Mouse (Mus musculus) gastrocnemius, postnatal 25 days (tissue): ENCODE results near the gene Cobl. TPM values are rescaled to one million over a fixed set of nuclear protein-coding genes. Genes with fewer than 3 reads are reported as not detected.

ENCODE experiments used
- DNase-seq: peaks from one replicate; pipeline ENCODE4 v3.0.0; 2022
- total RNA-seq, 2 experiments: library from RNA; stranded (reverse); gene quantifications; 1 replicate in 1 of 2; 2 replicates in 1 of 2; pipeline ENCODE4 v1.2.3; 2021

The Cobl gene
- total RNA-seq, 2 experiments from 2014 or later: 86.7 to 90.6 TPM

DNA sequence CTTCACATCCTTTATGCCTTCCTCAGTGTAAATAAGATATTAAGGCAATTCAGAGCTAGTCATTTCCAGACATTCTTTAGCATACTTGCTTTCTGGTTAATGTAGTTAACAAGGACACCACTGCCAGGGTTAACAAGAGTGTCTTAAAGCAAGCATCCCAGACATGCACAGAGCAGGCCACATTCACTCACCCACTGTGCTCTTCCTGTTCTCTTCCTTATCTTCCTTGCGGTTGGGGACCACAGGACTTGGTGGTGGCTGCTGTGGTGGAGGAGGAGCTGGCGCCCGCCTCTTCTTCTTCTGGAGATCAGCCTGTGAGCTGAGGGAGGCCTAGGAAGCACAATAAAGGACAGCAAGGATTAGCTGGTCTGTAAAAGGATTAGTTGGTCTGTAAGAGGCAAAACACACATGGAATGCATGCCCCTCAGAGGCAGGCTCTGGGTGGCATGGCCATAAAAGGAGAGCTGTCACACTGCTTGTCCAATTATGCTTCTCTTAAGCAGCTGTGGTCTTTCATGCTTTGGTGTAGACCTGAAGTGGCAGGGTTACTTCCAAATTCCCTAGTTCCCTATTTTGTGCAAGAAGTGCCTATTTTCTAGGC is 155.2 kb downstream of the Cobl start:
- no peak for DNase-seq

DNA sequence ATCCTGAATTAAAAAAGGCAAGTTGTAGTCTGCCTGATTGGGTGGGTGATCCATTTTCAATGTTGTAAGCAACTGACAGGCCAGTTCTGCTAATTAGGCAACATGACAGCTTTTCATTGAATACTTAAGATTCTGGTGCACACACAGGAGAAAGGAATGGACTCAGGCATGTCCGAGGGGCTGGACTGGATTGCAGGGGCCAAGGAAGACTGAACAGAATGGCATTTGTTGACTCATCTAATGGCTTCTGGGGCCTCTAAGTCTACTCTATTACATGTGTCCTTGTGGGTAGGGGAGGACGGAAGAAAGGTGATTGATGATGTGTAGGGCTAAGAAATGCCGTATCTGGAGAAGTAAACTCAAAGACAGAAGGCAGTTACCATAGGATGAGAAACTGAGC is 159.9 kb downstream of the Cobl start:
- no peak for DNase-seq

DNA sequence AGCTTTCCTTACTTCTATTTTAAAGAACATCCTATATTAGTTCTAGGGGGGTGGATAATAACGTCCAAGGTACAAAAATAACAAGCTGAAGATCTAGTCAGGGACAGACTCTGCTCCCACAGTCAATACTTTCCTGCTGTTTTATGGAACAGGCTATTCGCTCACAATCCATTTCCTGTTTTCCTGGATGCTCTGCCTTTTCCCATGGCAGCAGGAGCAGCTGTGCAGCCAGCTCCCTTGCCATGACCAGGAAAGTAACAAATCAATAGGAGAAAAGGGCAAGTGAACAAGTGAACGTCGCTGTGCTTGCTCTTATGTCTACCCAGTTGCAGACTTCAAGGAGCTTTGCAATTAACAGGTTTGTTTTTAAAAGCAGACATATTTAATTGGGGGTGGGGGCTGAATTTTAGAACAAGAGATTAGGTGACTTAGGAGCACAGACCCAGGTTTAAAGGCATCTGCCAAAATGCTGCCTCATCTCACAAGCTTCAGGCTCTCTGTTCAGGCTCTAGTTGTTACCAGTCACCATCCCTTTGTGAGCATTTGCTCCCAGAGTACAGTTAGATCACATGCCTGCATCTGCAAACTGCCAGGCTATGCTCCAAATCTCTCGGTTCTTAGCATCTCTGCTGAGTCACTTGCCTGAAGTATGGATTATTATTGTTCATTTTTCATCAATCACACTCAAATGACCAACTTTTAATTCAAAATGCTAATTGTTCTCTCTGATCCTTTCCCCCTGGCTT is 164.9 kb downstream of the Cobl start:
- no peak for DNase-seq

DNA sequence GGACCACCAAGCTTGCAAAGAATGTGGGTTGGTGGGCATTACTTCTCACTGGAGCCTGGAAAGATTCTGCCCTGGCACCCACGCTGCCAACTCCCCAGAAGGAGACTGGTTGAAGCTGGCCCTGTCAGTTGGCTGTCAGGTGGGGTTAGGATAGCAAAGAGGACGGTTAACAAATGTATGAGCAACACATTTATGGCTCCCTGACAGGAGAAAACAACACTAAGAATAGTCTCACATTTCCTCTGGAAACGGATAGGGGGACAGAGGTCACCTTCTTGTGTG is 173.2 kb downstream of the Cobl start:
- DNase-seq: no peak

DNA sequence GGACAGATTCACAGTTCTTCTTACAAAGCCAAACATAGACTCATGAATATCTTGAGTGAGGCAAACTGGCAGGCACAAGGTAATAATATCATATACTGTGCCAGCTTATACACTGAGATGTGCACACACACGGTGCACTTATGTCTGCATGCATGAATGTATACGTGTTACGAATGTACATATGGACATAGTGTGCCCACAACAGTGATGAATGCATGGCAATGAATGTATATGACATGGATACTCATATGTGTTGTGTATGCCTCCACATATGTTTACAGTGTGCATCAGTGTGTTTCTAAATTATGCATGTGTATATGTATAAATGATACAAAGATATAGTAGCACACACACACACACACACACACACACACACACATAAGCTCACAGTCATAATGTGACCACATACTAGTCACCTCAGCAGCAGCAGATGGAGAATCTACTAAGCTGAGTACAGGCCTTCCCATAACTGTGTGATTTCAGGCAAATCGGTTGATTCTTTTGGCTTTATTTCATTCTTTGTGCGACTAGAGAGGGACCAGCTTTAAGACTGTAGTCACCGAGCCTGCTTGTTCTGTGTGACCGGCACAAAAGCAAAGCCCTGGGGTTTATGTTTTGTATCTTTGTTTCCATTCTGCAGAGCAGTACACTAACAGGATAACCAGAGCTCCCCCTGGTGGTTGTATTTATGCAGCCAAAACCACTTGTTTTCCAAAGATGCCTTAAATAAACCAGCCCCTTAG is 173.7 kb downstream of the Cobl start:
- DNase-seq: peak; percentile 10

DNA sequence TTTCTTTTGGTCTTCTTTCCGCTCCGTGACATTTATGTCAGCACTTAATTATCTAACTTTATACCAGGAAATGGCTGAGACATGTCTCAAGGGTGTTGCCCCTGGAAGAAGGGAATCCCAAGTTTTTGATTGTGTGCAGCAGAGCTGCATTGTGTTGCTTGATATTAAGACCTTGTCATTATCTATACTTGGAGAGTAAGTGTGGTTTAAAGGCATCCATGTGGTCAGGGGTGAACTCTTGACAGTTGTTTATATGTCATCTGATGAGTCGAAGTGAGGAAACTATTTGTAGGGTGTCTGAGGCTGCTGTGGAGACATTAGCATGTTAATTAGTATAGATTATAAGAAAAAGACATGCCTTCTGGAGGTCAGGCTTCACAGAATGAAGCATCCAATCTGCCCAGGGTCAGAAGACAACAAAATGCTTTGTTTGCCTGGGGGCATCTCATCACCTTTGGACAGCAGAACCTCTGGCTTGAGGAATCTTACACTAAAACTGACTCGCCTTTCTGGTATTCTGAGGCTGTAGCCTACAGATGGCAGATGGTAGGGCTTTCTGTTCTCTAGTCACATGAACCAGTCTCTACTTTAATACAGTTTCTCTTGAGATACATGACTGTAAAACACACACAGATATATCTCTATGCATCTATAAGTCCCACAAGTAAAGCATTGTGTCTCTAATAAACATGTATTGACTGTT is 179.3 kb downstream of the Cobl start:
- no peak for DNase-seq

DNA sequence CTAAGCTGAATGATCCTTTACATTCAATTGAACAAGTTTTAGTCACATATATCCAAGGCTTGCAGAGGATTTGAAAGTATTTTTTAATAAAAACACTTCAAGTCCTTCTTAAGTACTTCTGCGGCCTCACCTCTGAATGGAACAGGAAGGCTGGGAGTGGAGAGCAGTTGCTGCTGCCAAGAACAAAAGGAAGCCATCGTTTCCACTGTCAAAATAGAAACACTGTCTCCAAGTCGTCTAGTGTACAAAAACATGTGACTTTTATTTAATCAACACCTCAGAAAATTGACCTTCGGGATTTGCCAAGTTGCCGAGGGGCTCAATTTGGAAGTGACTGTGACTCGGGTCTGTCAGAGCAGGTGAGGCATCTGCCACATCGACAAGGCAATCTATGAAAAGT is 184.0 kb downstream of the Cobl start:
- no peak for DNase-seq

DNA sequence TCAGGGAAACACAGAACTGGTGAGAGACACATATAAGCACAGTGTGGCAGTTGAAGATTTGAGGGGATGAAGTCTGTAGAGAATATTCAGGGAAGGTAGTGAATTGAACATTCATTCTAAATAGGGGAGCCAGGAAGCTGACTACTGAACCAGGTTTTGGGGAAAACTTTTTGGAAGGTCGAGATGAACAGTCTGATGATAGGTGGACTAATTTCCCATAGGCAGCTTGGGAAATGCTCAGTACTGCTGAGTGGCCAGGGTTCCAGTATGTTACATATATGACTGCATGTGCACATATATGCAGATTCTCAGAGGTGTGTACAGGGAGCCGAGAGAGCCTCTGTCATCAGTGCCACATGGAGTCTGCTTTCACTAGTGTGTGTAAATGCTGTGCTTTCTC is 190.5 kb downstream of the Cobl start:
- no peak for DNase-seq

DNA sequence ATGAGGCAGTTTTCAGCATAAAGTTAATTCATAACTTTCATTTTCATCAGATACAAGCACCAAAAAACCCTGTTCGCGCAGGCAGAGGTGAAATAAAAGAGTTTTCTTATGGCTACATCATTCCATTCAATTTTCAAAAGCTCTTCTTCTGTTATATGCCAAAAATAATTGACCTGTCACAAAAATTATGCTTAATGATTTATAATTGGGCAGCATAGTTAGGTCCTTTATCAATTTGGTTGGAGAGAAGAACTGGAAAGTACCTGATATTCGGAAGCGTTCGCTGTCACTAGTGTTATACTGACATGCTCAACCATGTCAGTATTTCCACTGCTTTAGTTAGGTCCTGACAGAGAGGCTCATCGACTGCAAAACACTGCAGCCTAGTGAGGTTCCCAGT is 191.0 kb downstream of the Cobl start:
- DNase-seq: no peak

DNA sequence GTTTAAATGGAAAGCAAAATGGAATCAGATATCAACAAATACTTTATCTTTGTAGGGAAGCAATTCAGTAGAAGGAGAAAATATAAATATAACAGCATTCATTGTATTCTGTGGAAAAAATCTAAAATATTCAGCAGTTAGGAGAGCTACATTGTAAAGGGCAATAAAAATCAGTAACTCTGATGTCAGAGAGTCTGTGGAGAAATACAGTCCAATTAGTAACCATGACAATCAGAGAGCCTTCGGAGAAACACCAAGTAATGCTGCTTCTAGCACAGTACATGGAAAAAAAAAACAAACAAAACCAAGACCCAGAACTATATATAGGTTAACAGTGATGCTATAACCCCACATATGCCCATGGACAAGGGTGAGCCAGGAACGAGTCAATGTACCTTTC is 206.3 kb downstream of the Cobl start:
- DNase-seq: no peak

DNA sequence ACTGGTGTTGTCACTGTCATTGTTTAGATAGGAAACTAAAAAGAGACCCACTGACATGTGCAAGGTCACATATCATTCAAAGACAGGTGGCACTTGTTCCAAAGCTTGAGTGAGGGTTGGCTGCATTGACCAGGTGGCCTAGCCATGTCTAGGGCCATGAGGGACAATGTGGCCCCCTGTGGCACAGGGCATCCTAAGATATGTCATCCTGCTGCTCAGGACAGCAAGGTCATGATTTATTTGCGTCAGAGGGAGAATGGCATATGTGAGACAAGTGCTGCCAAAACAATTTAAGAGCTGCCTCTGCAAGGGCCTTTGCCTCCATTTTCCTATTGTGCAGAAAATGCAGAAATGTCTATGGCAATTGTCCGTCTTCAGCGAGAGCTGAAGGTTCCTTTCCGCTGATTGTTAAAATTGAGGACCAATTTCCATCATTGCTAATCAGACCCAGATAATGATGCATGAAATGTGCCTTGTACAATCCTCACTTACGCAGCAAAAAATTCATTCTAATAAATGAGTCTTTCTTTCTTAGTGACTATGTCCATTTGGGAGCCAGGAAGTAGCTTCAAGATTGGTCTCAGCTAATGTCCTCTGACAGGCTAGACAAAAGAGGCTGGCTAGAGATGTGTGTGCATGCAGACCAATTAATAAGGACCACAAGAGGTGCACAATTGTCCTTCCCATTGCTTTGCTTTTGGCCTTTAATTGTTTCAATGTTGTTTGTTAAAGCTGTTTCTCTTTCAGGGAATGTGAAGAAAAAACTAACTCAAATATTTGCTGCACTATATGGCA is 207.2 kb downstream of the Cobl start:
- DNase-seq: no peak

DNA sequence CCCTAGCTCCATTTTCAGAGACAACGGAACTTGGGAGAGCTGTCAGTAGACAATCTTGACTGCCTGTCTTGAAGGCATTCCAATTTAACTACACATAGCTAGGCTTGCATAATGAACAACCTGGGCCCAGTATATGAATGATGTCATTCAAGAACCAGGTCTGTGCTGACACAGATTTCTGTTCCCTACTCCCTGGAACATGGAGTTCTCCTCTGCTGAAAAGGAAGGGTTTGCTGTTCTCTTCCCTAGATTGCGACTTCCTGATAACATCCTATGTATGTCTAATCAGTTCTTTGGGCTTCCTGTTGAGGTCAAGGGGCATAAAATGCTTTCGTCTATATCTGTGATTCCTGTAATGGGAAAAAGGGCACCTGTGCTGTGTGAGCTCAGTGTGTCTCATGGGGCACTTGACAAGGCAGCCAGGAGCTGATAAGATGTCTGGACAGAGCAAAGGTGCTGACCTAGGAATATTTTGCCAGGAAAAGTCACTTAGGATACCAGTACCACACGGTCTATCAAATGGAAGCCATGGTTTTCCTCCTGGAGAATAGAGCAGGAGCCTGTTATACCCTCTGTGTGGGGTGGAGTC is 219.3 kb downstream of the Cobl start:
- no peak for DNase-seq

DNA sequence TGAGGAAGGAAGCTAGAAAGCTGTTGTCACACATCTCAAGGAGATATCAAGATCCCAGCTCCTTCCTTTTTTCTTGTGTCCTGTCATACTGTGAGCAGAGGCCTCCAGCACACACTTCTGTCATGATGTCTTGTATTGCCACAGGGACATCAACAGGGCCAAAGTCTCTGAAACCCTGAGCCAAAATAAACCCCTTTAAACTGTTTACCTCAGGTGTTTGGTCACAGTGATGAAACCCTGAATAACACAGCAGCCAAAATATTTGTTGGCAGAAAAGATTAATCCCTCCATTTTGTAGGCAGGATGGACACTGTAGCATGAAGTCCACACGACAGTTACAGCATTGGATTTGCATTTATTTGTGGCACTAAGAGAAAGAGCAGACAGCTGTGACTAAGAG is 228.4 kb downstream of the Cobl start:
- DNase-seq: no peak

DNA sequence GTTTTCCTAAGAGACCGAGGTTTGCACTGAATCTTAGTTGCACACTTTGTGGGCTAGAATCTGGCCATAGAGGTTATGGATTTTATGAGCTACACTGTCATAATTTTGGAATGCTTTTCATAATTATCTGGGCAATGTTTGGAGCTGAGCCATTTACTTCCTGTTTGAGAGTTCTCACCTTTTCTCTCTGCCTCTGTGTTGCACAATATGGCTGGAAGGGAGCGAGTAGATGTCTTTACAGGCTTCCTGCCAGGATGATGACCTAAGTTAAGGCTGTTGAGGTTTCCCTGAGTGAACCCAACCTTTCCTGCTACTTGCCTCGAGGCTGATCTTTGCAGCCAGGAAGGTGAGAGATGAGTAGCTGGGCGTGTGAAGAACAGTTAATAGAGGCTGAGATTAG is 229.9 kb downstream of the Cobl start:
- no peak for DNase-seq

DNA sequence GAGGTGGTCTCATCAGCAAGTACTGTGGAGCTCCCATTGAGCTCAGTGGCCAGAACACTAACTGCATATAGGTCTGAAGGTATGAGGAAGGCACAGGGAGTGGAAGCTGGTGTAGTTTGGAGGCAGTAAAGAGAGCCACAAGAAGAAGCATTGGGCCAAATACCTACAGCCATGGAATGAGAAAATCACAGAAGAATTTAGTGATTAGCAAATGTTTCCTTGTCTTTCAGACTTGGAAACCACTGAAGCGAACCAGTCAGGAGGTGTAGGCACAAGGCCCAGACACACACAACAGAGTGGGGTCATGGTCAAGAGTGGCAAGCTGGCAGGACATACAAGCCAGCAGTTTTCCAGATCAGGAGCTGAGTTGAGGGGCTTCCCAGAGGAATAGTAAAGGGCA is 230.6 kb downstream of the Cobl start:
- no peak for DNase-seq

DNA sequence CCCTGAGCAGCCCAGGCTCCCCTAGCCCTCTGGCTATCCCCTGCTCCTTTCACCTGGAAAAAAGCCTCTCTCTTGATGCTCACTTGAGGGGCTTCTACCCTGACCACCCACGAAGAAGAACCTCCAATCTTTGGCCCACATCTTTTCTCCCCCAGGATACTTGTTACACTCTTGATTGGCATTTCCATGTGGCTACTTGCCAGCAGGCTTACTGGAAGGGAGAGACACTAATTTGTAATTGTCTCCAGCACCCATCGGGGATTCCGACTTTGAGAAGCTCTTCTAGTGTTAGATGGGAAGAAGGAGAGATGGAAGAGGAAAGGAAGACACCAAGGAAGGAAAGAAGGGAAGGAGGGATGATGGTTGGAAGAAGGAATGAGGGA is 232.0 kb downstream of the Cobl start:
- no peak for DNase-seq

DNA sequence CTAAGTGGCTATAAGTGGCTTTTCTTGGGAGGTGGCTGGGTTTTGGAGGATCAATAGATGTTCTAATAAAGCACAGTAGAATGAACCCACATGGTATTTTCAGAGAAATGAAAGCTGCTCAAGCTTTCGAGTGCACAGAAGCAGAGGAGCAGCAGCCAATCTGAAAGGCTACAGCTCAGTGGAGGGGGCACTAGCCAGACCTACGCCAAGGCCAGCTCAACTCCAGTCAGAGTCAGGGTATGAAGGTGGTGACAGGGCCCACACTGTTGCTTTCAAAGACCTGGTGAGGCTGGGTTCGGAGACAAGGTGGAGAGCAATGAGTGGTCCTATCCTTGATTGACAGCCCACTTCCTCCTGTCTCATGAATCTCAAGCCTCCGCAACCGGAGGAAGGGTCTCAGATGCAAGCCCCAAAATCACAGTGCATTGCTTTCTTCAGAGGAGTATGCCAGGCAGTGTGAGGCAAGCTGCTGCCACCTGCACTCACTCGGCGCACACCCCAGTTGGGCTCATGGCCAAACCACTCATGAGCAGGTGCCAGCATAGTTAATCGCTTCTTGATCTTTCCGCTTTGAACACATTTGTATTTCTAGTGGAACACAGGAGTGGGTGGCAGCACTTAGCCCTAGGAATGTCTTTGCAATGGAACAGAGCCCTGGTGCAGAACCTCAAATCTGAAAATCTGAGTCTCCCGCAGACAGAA is 232.6 kb downstream of the Cobl start:
- no peak for DNase-seq

DNA sequence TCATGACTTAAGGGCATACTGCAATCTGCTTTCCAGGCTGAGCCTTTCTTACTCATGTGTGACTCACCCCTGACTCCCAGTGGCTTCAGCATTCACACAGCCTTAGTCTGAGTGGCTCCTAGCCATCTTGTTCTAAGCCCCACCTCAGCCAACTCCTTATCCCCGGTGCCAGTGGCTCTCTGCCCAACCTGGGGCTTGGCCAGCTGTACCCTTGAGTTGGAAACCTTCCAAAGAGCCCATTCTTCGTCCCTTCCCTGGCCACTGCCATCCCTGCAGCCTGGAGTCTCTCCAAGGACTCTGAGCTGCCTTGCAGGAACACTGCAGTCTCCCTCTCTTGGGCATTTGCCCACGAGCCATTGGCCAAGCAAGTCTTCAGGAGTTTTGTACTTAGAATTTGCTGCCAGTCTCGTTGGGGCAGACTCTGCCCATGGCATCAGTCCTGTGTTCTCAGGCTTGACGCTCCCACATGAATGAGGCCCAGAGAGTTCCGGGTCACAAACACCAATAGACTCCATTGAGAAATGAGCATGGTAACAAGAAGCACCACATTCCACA is 233.2 kb downstream of the Cobl start:
- DNase-seq: peak; percentile 22

DNA sequence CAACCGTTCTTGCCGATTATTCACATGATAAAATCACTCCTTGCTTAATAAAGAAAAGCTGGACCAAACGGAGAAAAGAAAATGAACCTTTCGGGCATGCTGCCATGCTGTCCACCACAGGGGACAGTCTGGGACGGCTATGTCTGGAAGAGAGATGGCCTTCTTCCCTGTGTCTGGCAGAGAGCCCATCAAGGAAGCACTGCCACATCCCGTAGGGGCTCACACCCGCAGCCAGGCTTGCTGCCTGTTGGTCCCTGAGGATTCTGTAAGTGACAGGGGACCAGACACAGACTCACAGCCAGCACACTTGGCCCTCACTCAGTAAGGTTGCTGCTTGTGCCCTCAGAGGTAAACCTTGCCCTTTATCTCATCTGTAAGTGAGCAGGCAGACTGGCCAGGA is 235.3 kb downstream of the Cobl start:
- no peak for DNase-seq

DNA sequence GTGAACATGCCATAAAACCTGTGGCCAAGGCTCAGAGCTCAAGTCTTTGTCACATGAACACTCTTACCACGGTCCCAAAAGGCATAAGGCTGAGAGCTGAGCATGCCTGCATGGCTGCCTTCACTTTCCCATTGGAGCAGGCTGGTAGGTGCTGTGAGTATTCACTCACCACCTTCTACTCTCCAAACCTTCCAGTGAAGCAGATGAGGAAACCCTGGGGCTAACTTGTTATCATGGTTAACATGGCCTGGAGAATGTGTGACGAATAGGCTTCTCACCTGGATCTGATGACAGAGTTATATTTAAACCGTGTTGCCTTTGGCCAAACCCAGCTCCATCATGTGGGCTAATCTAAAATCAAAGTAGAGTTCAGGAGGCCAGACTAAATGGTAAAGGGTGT is 237.4 kb downstream of the Cobl start:
- no peak for DNase-seq
